Mouse (Mus musculus) kidney, postnatal 36 days (tissue): ENCODE measurements around the gene Acox1.

ENCODE experiments used
- DNase-seq, 2 experiments: peaks; one replicate each; pipeline ENCODE4 v3.0.0; 2021 to 2022; ENCODE audit warnings: mixed read lengths in 2 of 2

The Acox1 gene

DNA sequence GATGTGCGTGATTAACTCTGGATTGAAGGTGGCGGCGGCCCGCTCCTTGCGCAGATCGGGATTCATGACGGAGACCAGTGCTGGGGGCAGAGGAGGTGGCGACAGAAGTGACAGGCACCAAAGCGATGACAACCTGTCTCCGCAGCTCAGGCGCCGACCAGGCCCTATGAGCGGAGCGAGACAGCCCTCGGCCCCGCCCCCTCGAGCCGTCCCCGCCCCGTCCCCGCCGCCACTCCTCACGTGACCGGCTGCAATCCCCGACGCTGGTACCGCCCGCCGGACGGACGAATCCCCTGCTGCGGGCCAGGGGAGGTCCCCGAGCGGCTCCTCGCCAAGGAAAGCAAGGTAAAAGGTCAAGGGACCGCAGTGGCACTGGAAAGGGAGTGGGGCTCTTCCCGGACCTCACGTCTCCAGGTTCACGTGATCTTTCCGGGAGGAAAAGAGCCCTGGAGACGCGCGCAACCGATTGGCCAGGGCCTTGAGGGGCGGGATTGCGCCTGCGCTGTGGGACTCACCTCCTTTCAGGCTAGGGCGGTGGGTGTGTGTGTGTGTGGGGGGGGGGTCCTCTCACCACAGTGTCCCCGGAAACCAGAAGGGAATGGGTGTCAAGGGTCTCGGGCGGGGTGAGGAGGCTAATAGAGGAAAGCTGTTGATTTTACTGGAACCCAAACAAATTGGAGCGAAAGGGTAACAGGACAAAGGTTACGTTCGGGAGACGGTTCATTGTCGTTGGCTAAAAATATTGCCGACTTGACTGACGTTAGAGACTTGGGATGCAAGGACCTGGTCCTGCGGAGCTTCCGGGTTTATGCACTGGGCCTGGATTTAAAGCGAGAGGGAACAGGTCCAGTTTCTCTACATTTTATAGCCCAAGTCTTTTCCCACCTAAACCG, at the start of gene Acox1, which contains the start of gene Ten1:
TSS of gene Acox1 (minus strand) at position 407 of the 893 bp plus-strand sequence.
TSS of gene Ten1 (plus strand) at position 217 of the 893 bp plus-strand sequence.
- peak; percentile 98 for DNase-seq

DNA sequence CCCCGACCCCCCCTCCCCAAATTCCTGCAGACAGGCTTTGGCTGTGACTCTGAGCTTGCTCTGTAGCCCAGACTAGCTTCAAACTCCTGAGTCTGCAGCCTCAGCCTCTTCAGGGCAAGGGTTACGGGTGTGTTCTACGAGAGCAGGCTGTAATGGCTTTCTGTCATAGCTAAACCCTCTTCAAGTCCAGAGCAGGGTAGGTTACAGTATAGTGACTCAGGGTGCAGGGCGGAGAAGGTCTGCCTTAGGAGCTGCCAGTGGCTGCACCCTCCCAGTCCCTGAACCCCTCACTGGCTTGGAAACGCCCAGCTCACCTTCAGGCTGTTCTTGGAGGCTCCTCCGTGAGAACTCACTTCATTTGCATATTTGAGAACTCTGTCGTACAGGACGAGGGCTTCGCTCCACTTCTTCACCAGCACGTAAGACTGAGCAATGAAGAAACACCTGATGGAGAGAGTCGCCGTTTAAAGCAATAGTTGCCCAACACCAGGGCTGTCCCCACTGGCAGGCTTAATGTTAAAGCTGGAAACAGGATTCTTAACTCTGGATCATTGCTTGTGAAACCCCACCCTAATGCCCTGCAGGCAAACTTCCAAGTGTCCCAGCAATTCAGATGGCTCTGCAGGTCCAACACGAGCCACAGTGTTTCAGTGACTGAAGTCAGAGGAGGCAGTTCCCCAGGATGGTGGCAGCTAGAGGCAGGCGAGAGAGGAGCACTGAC, 48.8 kb upstream of the Acox1 start:
- peak; percentile 54 to 57 for DNase-seq

DNA sequence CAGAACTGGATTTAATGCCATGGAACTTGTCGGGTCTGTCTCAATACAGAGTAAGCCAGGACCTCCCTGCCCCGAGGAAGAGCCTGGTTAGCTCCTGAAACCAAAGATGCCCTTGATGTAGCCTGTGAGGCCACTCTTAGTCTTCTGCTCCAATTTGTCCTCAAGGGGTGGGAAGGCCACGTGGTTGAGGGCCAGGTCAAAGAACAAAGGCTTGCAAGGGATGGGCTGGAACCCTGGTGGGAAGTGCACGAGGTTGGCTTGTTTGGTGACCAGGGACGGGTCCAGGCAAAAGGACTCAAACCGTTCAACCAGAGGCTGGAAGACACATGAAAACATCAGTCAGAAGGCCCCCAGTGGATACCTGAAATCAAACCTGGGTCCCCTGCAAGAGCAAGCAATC, 46.8 kb upstream of the Acox1 start:
- peak; percentile 77 to 80 for DNase-seq

DNA sequence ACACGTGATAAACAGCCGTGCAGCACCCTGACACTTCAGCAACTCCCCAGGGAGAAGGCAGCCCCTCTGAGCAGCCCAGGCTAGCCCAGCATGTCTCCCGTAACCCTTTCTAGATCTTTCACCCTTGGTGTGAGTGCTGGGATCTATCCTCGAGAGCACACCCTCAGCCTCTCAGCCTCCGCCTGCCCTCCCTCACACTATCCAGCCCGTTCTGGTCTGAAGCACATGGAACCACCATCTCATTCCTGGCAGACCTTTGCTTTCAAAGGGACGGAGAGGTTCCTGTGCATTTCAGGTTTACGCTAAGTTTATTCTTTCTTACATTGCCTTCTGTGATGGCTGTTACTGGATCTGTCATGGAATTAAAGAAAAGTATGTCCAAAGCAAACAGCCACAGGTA, 45.7 kb upstream of the Acox1 start:
- DNase-seq: peak; percentile 59 to 62

DNA sequence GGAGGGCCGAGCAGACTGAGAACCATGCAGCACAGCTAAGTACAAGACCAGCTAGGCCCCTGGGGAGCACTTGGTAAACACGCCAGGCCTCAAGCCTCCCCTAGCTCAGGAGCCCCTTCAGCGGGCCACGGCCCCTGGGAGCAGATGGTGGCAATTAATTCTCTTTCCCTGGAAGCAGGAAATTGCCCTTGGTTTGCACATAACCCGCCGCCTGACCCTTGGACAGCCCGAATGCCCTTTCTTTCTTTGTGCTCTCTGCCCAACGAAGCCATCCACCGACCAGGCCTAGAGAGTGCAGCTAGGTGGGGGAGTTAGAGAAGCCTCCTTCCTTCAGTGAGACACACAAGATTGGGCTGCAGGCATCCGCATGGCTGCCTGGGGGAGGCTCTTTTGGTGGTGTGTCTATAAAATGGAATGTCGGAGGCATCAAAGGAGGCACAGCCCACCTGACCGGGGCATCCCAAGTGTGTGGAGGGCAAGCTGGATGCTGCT, 42.9 kb upstream of the Acox1 start:
- peak; percentile 73 for DNase-seq

DNA sequence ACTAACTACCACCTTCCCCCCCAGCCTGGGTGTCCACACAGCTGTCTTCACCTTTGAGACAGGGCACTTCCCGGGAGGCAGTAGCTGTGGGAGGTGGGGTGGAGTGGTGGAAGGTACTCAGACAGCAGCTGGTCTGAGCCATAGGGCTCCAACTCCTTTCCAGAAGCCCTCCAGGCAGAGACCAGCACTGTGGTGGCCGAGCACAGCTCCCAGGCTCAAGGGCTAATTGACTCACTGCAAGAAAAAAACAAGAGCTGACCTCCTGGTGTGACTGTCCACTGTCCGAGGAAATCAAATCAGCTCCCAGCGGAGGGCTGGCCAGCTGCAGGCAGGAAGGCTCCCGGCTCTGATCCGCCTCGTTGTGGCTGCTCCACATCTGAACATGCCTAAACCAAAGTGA, 41.0 kb upstream of the Acox1 start:
- DNase-seq: peak in 1 of 2 experiments; percentile 45

DNA sequence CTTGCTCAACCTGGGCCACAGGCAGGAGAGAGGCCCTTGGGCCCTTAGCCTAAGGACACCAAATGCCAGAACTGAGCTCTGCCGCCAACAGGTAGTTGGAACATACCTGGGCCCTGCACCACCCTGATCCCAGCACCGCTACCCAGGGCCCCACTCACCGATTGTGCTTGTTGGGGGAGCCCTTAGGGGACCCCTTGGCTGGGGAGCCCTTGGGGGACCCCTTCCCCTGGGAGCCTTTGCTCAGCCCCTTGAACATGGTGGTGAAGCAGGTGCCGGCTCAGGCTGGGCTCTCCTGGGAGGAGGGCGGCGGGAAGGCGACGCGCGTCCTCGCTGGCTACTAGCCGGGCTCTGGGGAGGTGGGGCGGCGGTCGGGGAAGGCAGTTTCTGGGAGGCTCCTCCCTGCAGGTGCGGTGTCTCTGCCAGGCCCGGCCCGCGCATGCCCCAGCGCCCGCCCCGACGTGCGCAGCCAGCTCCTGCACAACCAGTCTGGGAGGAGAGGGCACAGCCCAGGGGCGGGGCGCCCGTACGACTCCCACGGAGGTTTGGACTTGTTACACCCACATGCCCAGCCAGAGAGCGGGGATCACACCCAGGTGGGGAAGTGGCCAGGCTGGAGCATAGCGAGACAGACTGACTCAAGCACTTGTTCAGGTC, 39.0 kb upstream of the Acox1 start, which contains the start of gene Evpl:
TSS of gene Evpl (minus strand) at position 336 of the 654 bp plus-strand sequence.
- peak; percentile 96 to 97 for DNase-seq

DNA sequence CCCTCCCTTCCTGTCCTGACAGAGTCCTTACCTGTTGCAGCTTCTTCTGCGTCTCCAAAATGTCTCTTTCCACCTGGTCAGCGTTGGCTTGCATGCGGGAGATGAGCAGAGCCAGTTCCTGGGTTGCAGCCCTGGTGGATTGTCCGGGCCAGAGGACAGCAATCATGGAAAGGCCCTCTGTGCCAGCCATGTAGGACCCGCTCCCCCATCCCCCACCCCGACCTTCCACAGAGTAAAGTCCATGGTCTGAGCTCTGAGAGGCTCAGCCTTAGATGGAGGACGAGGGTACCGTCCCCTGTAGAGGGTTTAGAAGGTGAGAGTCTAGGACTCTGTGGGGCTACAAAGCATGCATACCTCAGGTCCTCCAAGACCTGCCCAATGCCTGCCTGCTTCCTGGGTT, 36.1 kb upstream of the Acox1 start:
- DNase-seq: peak; percentile 60 to 80

DNA sequence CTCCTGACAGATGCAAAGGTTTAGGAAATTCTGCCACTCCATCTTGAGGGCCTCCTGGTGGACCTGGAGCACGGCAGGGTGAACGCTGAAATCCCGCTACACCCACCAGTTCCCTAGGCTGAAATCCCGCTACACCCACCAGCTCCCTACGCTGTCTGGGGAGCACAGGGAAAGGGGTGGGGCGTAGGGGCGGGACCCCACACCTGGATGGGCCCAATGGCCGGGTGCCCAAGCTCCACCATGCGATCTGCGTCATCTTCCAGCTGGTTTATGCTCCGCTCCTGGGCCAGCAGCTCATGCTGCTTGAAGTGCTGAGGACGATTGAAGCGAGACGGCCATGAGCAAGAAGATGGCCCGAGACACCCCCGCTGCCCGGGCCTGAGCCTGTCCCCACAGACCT, 33.6 kb upstream of the Acox1 start:
- DNase-seq: no peak

DNA sequence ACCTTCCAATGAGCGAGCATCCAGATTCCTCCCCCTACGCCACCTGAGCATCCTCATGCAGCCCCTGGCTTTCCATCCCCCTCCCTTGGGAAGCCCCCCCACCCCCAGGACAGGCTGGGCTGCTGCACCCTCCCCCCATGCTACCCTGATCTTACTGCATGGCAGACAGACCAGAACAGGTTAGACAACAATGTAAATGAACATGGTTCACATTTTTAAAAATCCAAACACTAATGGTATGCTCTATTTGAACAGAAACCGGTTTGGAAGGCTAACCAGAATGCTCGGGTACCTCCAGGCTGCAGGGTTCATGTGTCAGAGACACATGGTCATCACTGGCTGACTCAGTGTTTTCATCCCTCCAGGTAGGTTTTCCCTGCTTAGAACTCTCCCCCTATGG, 29.9 kb upstream of the Acox1 start:
- DNase-seq: no peak

DNA sequence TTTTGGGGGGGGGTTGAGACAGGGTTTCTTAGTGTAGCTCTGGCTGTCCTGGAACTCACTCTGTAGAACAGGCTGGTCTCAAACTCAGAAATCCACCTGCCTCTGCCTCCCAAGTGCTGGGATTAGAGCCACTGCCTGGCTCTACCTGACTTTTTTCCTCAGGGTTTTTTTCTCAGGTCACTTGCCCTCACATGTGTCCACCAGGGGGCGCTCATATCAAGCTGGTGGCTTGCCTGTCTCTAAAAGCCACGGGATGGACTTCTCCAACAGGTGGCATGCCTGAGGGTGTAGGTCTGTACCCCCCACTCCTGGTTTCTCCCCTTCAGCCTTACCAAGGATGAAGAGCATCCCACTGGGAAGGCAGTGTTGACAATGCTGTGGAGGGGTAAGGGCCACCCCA, 27.6 kb upstream of the Acox1 start:
- DNase-seq: peak; percentile 85 to 96

DNA sequence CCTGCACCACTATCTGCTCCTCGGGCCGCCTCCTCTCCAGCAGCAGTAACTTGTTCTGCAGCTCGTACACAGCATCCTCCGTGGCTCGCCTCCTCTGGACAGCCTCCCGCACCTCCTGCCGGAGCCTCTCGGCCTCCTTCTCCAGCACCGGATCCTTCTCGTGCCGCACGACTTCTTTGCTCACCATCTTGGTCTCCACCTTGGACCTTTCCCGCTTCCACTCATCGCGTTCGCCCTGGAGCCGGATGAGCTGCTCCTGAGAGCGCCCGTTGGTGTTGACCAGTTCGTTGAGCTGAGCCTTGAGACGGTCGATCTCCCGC, 23.9 kb upstream of the Acox1 start:
- DNase-seq: no peak

DNA sequence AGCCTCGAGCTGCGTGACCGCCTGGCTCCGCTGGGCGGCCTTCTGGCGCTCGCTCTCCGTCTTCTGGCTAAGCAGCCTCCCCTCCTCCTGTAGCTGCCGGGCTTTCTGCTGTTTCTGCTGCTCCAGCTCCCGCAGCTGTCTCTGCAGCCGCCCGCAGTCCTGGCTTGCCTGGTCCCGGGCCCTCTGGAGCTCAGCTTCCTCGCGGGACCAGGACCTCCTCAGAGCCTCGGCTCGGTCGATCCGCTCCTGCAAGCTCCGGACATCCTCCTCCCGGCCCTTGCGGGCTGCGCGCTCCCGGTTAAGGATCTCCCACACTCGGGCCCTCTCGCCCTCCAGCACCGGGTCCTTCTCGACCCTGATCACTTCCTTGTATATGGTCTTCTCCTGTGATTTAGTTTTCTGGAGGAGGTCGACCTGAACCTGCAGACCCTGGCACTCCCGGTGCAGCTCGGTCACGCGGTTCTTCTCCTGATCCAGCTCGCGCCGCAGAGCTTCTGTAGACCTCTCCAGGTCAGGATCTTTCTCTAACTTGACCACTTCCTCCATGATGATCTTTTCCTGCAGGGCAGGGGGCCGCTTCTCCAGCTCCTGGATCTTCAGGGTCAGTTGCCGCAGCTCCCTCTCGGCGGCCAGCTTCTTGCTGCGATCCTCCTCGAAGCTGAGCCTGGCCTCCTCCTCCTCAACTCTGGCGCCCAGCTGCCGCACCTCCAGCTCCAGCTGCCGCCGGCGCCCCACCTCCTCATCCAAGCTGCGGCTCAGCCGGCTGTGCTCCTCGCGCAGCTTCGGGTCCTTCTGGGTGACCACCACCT, 23.3 kb upstream of the Acox1 start:
- DNase-seq: no peak

DNA sequence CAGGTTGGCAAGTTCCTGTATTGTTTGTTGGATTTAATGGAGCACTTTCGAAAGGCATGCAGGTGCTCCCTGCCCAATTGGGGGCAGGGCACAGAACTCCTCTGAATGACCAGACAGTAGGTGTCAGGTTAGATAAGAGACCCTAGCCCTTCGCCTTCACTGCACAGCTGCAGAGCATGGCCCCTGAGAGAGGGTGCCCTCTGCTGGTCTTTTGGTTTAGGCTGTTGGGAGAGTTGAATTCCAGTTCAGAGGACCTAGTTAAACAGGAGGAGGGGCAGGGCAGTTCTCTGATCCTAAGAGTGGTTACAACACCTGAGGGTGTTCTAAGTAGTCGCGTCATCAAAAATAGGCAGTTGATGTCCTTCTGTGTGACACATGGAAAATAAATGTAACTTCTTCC, 21.0 kb upstream of the Acox1 start:
- peak; percentile 83 to 92 for DNase-seq

DNA sequence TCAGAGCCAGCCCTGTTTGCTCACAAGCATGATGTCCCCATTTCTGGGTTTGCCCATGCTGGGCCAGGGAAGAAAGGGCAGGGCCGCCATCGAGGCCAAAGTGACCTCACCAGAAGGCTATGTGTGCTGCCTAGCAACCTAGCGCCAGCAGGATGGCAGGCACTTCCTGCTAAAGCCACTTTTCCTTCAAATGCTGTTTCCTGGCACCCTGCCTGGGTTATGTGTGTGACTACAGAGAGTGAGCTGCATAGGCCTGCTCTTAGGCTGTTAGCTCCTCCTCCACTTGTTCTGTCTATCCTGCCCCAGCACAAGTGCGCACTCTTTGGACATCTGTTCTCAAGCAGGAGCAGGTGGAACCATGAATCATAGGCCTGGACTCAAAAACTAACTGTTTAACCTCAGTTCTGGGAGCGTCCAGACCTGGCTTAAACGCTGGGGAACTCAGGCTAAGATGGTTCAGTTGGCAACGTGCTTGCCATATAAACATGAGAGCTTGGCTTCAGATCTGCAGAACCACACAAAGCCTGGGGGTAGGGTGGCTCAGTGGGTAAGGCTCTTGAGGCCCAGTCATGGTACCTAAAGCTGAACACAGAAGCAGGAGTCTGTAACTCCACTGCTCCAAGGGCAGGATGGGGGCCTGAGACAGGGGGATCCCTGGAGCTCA, 20.0 kb upstream of the Acox1 start:
- DNase-seq: peak; percentile 95 to 97

DNA sequence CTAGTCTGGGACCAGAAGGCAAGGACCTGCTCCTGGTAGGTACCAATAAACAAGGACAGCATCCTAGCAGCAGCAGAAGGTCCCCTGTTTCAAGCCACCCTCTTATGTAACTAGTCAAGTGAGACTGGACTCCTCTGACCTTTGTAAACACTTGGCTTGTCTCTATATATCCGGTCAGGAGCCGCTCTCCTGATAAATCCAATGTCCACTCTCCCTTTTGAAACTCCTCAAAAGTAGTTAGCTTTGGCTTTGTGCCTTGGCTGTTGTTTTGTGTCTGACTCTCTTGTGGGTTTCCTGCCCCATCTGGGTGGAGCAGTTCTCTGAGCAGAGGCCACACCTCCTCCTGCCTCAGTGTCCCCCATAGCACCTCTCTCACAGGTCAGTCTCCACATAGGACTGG, 19.4 kb upstream of the Acox1 start:
- peak; percentile 64 to 87 for DNase-seq

DNA sequence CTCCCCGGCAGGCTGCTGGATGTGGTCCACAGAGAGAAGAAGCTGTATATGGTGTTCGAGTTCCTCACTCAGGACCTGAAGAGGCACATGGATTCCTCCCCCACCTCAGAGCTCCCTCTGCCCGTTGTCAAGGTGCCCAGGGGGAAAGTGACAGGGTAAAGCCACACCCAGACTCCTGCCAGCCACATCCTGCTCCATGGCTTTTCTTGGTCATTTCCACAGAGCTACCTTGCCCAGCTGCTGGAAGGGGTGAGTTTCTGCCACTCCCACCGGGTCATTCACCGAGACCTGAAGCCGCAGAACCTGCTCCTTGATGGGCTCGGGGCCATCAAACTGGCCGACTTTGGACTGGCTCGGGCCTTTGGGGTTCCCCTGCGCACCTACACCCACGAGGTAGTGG, 17.7 kb upstream of the Acox1 start:
- no peak for DNase-seq

DNA sequence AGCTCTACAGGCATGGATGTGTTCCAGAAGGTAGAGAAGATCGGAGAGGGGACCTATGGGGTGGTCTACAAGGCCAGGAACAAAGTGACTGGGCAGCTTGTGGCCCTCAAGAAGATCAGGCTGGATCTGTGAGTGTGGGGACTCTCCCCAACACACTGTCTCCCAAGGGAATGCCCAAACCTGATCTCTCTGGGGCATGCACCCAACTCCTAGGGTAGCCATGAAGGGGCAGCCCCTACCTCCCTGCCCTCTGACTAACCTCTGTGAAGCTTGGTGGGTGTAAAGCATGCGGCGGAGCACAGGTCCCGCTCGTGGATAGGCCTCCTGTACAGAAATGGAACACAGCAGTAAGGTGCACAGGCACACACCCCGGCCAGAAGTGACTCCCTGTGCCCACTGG, 17.1 kb upstream of the Acox1 start:
- no peak for DNase-seq

DNA sequence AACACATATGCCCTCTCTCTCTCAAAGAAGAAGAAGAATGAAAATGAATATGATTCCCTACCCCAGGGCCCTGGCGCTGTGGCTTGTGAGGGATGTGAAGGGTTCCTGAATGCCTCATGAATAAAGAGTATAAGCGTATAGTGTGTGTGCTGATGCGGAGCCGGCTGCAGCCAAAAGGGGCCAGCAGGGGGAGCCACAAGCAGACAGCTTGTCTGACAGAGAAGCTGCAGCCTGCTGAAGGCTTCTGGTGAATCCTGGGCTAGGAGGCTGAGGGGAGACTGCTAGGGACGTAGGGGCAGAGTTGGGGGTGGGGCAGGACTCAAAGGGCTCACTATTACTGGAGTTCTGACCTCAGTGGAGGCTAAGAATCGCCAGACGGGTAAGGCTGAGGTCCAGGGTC, 16.3 kb upstream of the Acox1 start:
- DNase-seq: peak in 1 of 2 experiments; percentile 79

DNA sequence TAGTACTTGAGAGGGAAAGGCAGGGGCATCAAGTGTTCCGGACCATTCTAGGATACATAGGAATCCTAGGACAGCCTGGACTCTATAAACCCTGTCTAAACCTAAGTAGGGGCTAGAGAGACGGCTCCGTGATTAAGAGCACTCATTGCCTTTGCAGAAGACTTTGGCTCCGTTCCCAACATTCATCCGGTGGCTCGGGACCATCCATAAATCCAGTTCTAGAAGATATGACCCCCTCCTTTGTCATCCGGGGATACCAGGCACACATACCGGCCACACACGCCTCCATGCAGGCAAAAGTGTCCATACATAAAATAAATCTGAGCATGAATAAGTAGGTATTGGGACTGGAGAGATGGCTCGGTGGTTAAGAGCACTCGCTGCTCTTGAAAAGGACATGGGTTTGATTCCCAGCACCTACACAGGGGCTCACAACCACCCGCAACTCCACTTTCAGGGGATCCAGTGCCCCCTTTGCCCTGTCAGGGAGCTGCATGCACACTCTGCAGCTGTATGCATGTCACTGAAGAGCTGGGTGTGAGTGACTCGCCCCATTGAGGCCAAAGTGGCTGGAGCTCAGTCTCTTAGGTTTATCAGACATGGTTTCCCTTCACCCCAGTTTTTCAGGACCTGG, 15.1 kb upstream of the Acox1 start:
- DNase-seq: no peak

DNA sequence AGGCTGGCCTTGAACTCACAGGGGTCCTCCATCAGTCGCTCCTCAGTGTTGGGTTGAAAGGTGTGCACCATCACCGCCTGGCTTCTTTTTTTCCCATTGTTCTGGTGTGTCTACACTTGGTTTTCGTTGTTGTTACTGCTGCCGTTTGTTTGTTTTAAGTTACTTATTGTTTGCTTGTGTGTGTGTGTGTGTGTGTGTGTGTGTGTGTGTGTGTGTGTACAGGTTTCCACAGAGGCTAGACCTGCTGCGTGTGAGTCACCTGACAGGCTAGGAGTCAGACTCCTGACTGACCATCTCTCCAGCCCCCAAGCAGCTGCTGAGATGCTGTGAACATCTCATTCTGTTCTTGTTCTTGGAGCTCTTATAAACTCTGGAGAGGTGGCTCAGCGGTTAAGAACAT, 14.0 kb upstream of the Acox1 start:
- no peak for DNase-seq
